9 mouse cellular contexts compared by ENCODE assay signal in genomic region chr7:25625594-25626250, GRCm38 (mm10). TPM values are rescaled to one million over a fixed set of nuclear protein-coding genes. Genes with fewer than 3 reads are reported as not detected.
DNase-seq lines count a peak whose midpoint lies in the region; ATAC-seq lines count a peak whose summit lies in the region.
"Had no signal": no experiment of that assay in that cellular context is flagged by ENCODE, and none has a peak within 500 bp of the region (broad histone marks: within the 10 kb centered on the region; RNA-seq: fewer than 3 reads in every experiment).

No protein-coding gene starts in this region.

- no peak overlapping the region for H3K9ac ChIP-seq in heart, embryonic 13.5 days

- H3K9me3 ChIP-seq in heart, embryonic 13.5 days: no peaks in the 10 kb centered on the region
- H3K9me3 ChIP-seq: embryonic facial prominence, embryonic 13.5 days had no signal

- peaks cover 55% of the 10 kb centered on the region for H3K4me1 ChIP-seq in heart, embryonic 13.5 days

- 74% methylated on average over 10 of the region's 10 CpGs for WGBS in heart, embryonic 13.5 days

- DNase-seq in kidney, adult 18-20 months: peak; percentile 51
- no peak for DNase-seq in kidney, postnatal 14 days
- peak; percentile 49 for DNase-seq in NIH3T3 (ENCODE audit: low read depth)
- no peak for DNase-seq in ovary, postnatal 14 days (ENCODE audit: low spot score)
- no peak for DNase-seq in gastrocnemius, postnatal 14 days
- DNase-seq in left cerebral cortex, adult 18-20 months (ENCODE audit: low spot score in 2 of 2): no peak

- H3K4me2 ChIP-seq in heart, embryonic 13.5 days: no peak overlapping the region

- peak overlapping the region; percentile 80 for H3K27ac ChIP-seq in heart, embryonic 13.5 days (replicated peaks)

- no peak overlapping the region for H3K4me3 ChIP-seq in heart, embryonic 13.5 days

- 0 out of 2 replicates have a peak, but pooled peaks cover 8% of the 10 kb centered on the region for H3K27me3 ChIP-seq in heart, embryonic 13.5 days (replicated peaks)
- H3K27me3 ChIP-seq: embryonic facial prominence, embryonic 13.5 days had no signal

- ATAC-seq in heart, embryonic 13.5 days (ENCODE audit: extremely low read depth, insufficient number of reproducible peaks, low FRiP score, low TSS enrichment): no peak
- peak; percentile 54 for ATAC-seq in megakaryocyte progenitor cell, adult 5-6 weeks (replicated peaks; ENCODE audit: poor library complexity)

- H3K36me3 ChIP-seq in heart, embryonic 13.5 days: peaks cover 64% of the 10 kb centered on the region

- intact Hi-C loops in gastrocnemius, postnatal 14 days (cut with DNase I; ENCODE audit: low total_unique reads): no loop called here

RNA-seq across cellular contexts. Expression of gene B3gnt8, which starts 0.7 kb away (rescaled TPM):
- 5.7 and 5.8 TPM in 2 replicates for polyA plus RNA-seq in heart, embryonic 13.5 days (2015; fragmentation: Nextera tagmentation; extraction: Ambion mirVana)
- 5.1 and 7.4 TPM in 2 replicates for total RNA-seq in megakaryocyte progenitor cell, adult 5-6 weeks (2015)
- total RNA-seq in megakaryocyte progenitor cell, adult 5-6 weeks (2017): 13.2 and 22.2 TPM in 2 replicates
- 1 to 10 TPM; 2.2 to 2.4 TPM for total RNA-seq in gastrocnemius, postnatal 14 days (2021)
- 1 to 10 TPM in 1 of 2 experiments, under 1 TPM in 1; 0.86 to 1.0 TPM for total RNA-seq in left cerebral cortex, adult 18-20 months (2021)

RNA-seq across cellular contexts. Expression of gene Dmac2, which starts 6.5 kb away (rescaled TPM):
- polyA plus RNA-seq in heart, embryonic 13.5 days (2015; fragmentation: Nextera tagmentation; extraction: Ambion mirVana): 49.5 and 57.7 TPM in 2 replicates
- 24.5 and 30.0 TPM in 2 replicates for total RNA-seq in megakaryocyte progenitor cell, adult 5-6 weeks (2015)
- 34.0 and 34.9 TPM in 2 replicates for total RNA-seq in megakaryocyte progenitor cell, adult 5-6 weeks (2017)
- 10 to 100 TPM; 24.2 to 31.3 TPM for total RNA-seq in gastrocnemius, postnatal 14 days (2021)
- 10 to 100 TPM; 49.6 to 52.2 TPM for total RNA-seq in left cerebral cortex, adult 18-20 months (2021)

RNA-seq across cellular contexts. Expression of gene Erich4, which starts 10.0 kb away (rescaled TPM):
- not detected in 2 replicates for polyA plus RNA-seq in heart, embryonic 13.5 days (2015; fragmentation: Nextera tagmentation; extraction: Ambion mirVana)
- total RNA-seq in megakaryocyte progenitor cell, adult 5-6 weeks (2015): not detected in 2 replicates
- total RNA-seq in megakaryocyte progenitor cell, adult 5-6 weeks (2017): not detected in 2 replicates
- total RNA-seq in gastrocnemius, postnatal 14 days (2021): not detected
- not detected for total RNA-seq in left cerebral cortex, adult 18-20 months (2021)
- polyA plus RNA-seq: embryonic facial prominence, embryonic 13.5 days had no signal

RNA-seq across cellular contexts. Expression of gene Bckdha, which starts 33.1 kb away (rescaled TPM):
- 56.3 and 56.9 TPM in 2 replicates for polyA plus RNA-seq in heart, embryonic 13.5 days (2015; fragmentation: Nextera tagmentation; extraction: Ambion mirVana)
- total RNA-seq in megakaryocyte progenitor cell, adult 5-6 weeks (2015): 37.6 and 46.7 TPM in 2 replicates
- total RNA-seq in megakaryocyte progenitor cell, adult 5-6 weeks (2017): 48.6 and 52.0 TPM in 2 replicates
- total RNA-seq in gastrocnemius, postnatal 14 days (2021): 10 to 100 TPM; 58.0 to 78.3 TPM
- 10 to 100 TPM; 35.7 to 40.7 TPM for total RNA-seq in left cerebral cortex, adult 18-20 months (2021)

RNA-seq across cellular contexts. Expression of gene Exosc5, which starts 33.2 kb away (rescaled TPM):
- polyA plus RNA-seq in heart, embryonic 13.5 days (2015; fragmentation: Nextera tagmentation; extraction: Ambion mirVana): 40.4 and 42.1 TPM in 2 replicates
- total RNA-seq in megakaryocyte progenitor cell, adult 5-6 weeks (2015): 80.7 and 84.9 TPM in 2 replicates
- total RNA-seq in megakaryocyte progenitor cell, adult 5-6 weeks (2017): 55.6 and 71.8 TPM in 2 replicates
- total RNA-seq in gastrocnemius, postnatal 14 days (2021): 10 to 100 TPM; 21.3 to 21.6 TPM
- 10 to 100 TPM; 23.5 to 24.4 TPM for total RNA-seq in left cerebral cortex, adult 18-20 months (2021)

Comparison
In these comparisons a context has a peak if more than half of its experiments do, and no peak if none do; other contexts are left out.
1. DNase-seq: peak in kidney, adult 18-20 months (single experiment) and NIH3T3 (single experiment); none in kidney, postnatal 14 days (single experiment), ovary, postnatal 14 days (single experiment), gastrocnemius, postnatal 14 days (single experiment) and left cerebral cortex, adult 18-20 months (0 of 2).